Mouse (Mus musculus): ENCODE measurements around the gene Ugt1a6b. TPM values are rescaled to one million over a fixed set of nuclear protein-coding genes. Genes with fewer than 3 reads are reported as not detected.

Gene Ugt1a6b
- polyA plus RNA-seq, 1 experiment from 2014 or later = 2.0 TPM

DNA sequence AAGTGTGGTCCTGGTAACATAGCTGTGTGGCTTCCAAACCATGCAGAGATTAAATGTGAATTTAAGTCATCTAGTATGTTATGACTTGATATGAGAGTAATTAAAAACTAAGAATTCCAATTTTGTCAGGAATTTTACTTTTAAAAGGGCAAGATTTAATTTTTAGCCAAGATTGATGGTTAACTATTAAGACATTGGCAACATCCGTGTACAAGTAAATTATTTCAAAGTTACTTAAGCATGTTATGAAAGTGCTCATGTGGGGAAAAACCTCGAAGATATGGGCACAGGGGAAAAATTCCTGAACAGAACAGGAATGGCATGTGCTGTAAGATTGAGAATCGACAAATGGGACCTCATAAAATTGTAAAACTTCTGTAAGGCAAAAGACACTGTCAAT lies 94.4 kb downstream of the Ugt1a6b start:
- H3K9ac ChIP-seq (replicated peaks; ENCODE audit: low read depth, low read length) = no peak overlapping the region
- H3K36me3 ChIP-seq (ENCODE audit: control insufficient read depth, insufficient read depth, low read length) = no peaks in the 10 kb centered on the region
- H3K4me2 ChIP-seq (replicated peaks; ENCODE audit: low read depth, low read length) = no peak overlapping the region
- 76% methylated on average over 3 of the region's 3 CpGs for WGBS
- H3K4me1 ChIP-seq (ENCODE audit: control insufficient read depth, insufficient read depth, low read length) = no peaks in the 10 kb centered on the region
- no peaks in the 10 kb centered on the region for H3K9me3 ChIP-seq (ENCODE audit: control insufficient read depth, low read depth, low read length)
- ATAC-seq (ENCODE audit: insufficient number of reproducible peaks, insufficient read depth, low FRiP score, low read depth) = no peak
- no peaks in the 10 kb centered on the region for H3K27me3 ChIP-seq (ENCODE audit: control insufficient read depth, insufficient read depth, low read length)
- H3K4me3 ChIP-seq (ENCODE audit: low read depth, low read length) = no peak overlapping the region
- H3K27ac ChIP-seq (ENCODE audit: low read length) = no peak overlapping the region

DNA sequence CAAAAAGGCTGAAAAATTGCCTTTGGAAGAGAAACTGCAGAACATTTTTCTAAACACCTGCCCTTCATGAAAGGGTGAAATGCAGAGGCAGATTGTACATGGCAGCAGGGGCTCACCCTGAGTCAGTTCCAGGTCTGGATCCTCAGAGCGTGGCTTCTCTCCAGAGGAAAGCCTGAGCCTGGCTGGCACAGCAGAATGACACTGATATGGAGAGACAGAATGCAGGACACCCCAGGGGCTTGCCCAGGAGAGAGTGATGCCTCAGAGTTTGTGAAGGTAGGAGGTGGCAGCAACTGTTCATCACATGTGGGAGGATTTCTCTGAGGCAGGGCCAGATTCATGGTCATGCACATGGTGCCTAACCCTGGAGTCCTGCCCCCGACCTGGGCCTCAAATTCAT lies 96.9 kb downstream of the Ugt1a6b start:
- no peak overlapping the region for H3K9ac ChIP-seq (replicated peaks; ENCODE audit: low read depth, low read length)
- WGBS = 55% methylated on average over 2 of the region's 2 CpGs
- no peaks in the 10 kb centered on the region for H3K4me1 ChIP-seq (ENCODE audit: control insufficient read depth, insufficient read depth, low read length)
- no peaks in the 10 kb centered on the region; the same call in 1 of the 2 replicates for H3K9me3 ChIP-seq (ENCODE audit: control insufficient read depth, low read depth, low read length)
- ATAC-seq (ENCODE audit: insufficient number of reproducible peaks, insufficient read depth, low FRiP score, low read depth) = no peak
- no peaks in the 10 kb centered on the region for H3K27me3 ChIP-seq (ENCODE audit: control insufficient read depth, insufficient read depth, low read length)
- H3K36me3 ChIP-seq (ENCODE audit: control insufficient read depth, insufficient read depth, low read length) = no peaks in the 10 kb centered on the region
- no peak overlapping the region for H3K4me2 ChIP-seq (replicated peaks; ENCODE audit: low read depth, low read length)
- no peak overlapping the region for H3K27ac ChIP-seq (ENCODE audit: low read length)
- H3K4me3 ChIP-seq (ENCODE audit: low read depth, low read length) = no peak overlapping the region

DNA sequence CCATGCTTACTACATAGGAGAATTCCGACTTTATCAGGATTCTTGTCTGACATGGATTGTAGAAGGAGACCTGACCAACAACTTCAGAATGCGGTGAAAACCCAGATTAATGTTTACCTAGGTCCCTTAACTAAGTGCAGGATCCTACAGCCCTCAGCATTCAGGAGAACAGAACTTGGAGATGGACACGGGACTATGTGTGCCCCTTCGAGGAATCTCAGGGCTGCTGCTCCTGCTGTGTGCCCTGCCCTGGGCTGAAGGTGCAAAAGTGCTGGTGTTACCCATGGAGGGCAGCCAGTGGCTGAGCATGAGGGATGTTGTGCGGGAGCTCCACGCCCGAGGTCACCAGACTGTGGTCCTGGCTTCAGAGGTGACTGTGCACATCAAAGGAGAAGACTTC lies 97.4 kb downstream of the Ugt1a6b start, which contains the start of gene Ugt1a2:
Gene Ugt1a2, plus strand, starts transcription at position 146 of the 400 bp plus-strand sequence.
- WGBS = 66% methylated on average over 7 of the region's 7 CpGs
- no peaks in the 10 kb centered on the region for H3K4me1 ChIP-seq (ENCODE audit: control insufficient read depth, insufficient read depth, low read length)
- no peak within 1 kb of the TSS for H3K27ac ChIP-seq (ENCODE audit: low read length)
- H3K4me2 ChIP-seq (replicated peaks; ENCODE audit: low read depth, low read length) = no peak within 1 kb of the TSS
- no peaks in the 10 kb centered on the region for H3K36me3 ChIP-seq (ENCODE audit: control insufficient read depth, insufficient read depth, low read length)
- no peak within 1 kb of the TSS for H3K9ac ChIP-seq (replicated peaks; ENCODE audit: low read depth, low read length)
- H3K4me3 ChIP-seq (ENCODE audit: low read depth, low read length) = no peak within 1 kb of the TSS
- no peak for ATAC-seq (ENCODE audit: insufficient number of reproducible peaks, insufficient read depth, low FRiP score, low read depth)
- H3K9me3 ChIP-seq (ENCODE audit: control insufficient read depth, low read depth, low read length) = no peaks in the 10 kb centered on the region; the same call in 1 of the 2 replicates
- H3K27me3 ChIP-seq (ENCODE audit: control insufficient read depth, insufficient read depth, low read length) = no peaks in the 10 kb centered on the region

DNA sequence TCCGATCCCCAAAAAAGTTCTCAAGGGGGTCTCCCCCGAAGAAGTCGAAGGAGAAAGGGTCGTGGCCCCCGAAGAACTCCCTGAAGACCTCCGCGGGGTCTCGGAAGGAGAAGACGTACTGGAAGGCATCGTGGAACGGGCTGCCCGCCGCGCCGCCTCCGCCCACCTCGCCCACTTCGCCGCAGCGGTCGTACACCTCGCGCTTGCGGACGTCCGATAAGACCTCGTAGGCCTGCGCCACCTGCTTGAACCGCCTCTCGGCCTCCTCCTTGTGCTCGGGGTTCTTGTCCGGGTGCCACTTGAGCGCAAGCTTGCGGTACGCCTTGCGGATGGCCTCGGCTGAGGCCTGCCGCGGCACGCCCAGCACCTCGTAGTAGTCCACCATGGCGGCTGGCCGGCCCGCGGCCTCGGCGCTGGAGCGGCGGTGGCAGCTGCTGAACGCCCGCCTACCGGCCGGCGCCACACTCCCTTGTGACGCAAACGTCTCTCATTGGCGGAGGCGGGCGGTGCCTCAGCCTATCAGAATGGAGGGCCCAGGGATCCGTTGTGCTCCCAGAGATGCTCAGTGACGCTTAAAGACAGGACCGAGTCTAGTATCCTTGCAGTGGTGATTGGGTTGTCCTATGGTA lies 102.4 kb downstream of the Ugt1a6b start, which contains the start of gene Dnajb3:
Gene Dnajb3, minus strand, starts transcription at position 489 of the 629 bp plus-strand sequence.
- Histone ChIP-seq H3K9me3 (ENCODE audit: control insufficient read depth, low read depth, low read length) (no peaks in the 10 kb centered on the region; the same call in 1 of the 2 replicates), H3K27me3 (ENCODE audit: control insufficient read depth, insufficient read depth, low read length) (no peaks in the 10 kb centered on the region), H3K4me1 (ENCODE audit: control insufficient read depth, insufficient read depth, low read length) (no peaks in the 10 kb centered on the region), H3K4me2 (replicated peaks; ENCODE audit: low read depth, low read length) (peak within 1 kb of the TSS; percentile 58), H3K4me3 (ENCODE audit: low read depth, low read length) (peak within 1 kb of the TSS; percentile 38), H3K27ac (ENCODE audit: low read length) (no peak within 1 kb of the TSS), H3K9ac (replicated peaks; ENCODE audit: low read depth, low read length) (peak within 1 kb of the TSS; percentile 36; the same call in 1 of the 2 replicates), H3K36me3 (ENCODE audit: control insufficient read depth, insufficient read depth, low read length) (no peaks in the 10 kb centered on the region)
- peak; percentile 96 for ATAC-seq (ENCODE audit: insufficient number of reproducible peaks, insufficient read depth, low FRiP score, low read depth)
- 4% methylated on average over 62 of the region's 62 CpGs for whole genome bisulfite sequencing

DNA sequence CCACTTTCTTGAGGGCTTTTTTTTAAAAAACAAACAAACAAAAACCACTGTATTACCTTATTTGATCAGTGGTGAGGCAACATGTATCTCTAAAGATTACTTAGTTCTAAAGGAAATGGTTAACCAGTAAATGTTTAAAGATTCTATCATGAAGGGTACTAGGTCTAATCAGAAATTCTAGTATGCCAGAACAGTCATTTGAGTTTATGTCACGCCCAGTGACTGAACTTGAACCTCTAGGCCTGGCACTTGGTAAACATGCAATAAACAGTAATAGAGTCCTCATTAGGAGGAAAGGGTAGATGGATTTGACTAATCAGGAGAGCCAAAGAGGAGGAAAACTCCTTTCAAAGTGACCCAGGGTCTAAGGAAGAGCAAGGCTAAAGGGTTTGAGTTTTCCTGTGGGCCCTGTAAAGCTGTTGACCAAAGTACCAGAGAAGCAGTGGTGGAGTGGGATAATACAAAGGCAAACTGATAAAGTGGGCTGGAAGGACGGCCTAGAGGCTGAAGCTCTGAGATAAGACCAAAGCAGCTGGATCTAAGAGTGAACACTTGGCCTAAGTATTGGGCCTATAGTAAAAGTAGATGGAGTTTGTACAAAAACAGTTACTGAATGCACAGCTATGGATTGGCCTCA lies 103.9 kb downstream of the Ugt1a6b start:
- ATAC-seq (ENCODE audit: insufficient number of reproducible peaks, insufficient read depth, low FRiP score, low read depth) = peak; percentile 20; the same call in 1 of the 2 replicates
- Histone ChIP-seq H3K27me3 (ENCODE audit: control insufficient read depth, insufficient read depth, low read length) (no peaks in the 10 kb centered on the region), H3K9ac (replicated peaks; ENCODE audit: low read depth, low read length) (no peak overlapping the region), H3K27ac (ENCODE audit: low read length) (no peak overlapping the region), H3K36me3 (ENCODE audit: control insufficient read depth, insufficient read depth, low read length) (no peaks in the 10 kb centered on the region), H3K9me3 (ENCODE audit: control insufficient read depth, low read depth, low read length) (peaks cover 7% of the 10 kb centered on the region), H3K4me3 (ENCODE audit: low read depth, low read length) (no peak overlapping the region), H3K4me1 (ENCODE audit: control insufficient read depth, insufficient read depth, low read length) (no peaks in the 10 kb centered on the region), H3K4me2 (replicated peaks; ENCODE audit: low read depth, low read length) (no peak overlapping the region)
- WGBS = 68% methylated on average over 2 of the region's 2 CpGs

DNA sequence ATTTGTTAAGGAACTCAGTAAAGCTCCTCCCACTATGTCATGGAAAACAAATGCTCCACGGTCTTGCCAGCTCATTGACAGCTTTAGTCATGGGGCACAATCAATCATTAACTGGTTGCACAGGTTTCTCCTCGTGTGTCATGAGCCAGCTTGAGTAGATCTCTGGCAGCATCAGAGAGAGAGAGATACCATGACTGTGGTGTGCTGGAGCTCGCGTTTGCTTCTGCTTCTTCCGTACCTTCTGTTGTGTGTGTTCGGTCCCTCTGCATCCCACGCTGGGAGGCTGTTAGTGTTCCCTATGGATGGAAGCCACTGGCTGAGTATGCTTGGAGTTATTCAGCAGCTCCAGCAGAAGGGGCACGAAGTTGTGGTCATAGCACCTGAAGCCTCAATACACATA lies 108.8 kb downstream of the Ugt1a6b start, which contains the start of gene Ugt1a1:
Gene Ugt1a1, plus strand, starts transcription at position 148 of the 400 bp plus-strand sequence.
- Histone ChIP-seq H3K9me3 (ENCODE audit: control insufficient read depth, low read depth, low read length) (peaks cover 51% of the 10 kb centered on the region), H3K27me3 (ENCODE audit: control insufficient read depth, insufficient read depth, low read length) (no peaks in the 10 kb centered on the region), H3K9ac (replicated peaks; ENCODE audit: low read depth, low read length) (no peak within 1 kb of the TSS), H3K27ac (ENCODE audit: low read length) (no peak within 1 kb of the TSS), H3K36me3 (ENCODE audit: control insufficient read depth, insufficient read depth, low read length) (no peaks in the 10 kb centered on the region), H3K4me2 (replicated peaks; ENCODE audit: low read depth, low read length) (no peak within 1 kb of the TSS), H3K4me3 (ENCODE audit: low read depth, low read length) (no peak within 1 kb of the TSS), H3K4me1 (ENCODE audit: control insufficient read depth, insufficient read depth, low read length) (no peaks in the 10 kb centered on the region)
- peak; percentile 7; the same call in 1 of the 2 replicates for ATAC-seq (ENCODE audit: insufficient number of reproducible peaks, insufficient read depth, low FRiP score, low read depth)
- WGBS = 67% methylated on average over 8 of the region's 8 CpGs

DNA sequence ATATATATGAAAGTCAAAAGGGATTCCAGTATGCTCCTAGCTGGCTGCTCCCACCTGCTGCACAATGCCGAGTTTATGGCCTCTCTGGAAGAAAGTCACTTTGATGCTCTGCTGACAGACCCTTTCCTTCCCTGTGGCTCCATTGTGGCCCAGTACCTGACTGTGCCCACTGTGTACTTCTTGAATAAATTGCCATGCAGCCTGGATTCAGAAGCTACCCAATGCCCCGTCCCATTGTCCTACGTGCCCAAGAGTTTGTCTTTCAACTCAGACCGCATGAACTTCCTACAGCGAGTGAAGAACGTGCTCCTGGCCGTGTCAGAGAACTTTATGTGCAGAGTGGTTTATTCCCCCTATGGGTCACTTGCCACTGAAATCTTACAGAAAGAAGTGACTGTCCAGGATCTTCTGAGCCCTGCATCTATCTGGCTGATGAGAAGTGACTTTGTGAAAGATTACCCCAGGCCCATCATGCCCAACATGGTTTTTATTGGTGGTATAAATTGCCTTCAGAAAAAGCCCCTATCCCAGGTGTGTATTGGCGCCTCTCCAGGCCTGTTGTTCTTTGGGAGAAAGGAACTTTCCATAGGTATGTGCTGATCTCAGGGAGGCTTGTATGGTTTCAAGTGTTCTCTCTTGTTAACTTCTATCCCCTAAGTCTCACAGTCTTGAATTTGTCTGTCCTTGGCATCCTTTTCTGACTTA lies 109.4 kb downstream of the Ugt1a6b start:
- no peak for ATAC-seq (ENCODE audit: insufficient number of reproducible peaks, insufficient read depth, low FRiP score, low read depth)
- Histone ChIP-seq H3K4me3 (ENCODE audit: low read depth, low read length) (no peak overlapping the region), H3K9ac (replicated peaks; ENCODE audit: low read depth, low read length) (no peak overlapping the region), H3K27me3 (ENCODE audit: control insufficient read depth, insufficient read depth, low read length) (no peaks in the 10 kb centered on the region), H3K36me3 (ENCODE audit: control insufficient read depth, insufficient read depth, low read length) (no peaks in the 10 kb centered on the region), H3K4me1 (ENCODE audit: control insufficient read depth, insufficient read depth, low read length) (no peaks in the 10 kb centered on the region), H3K9me3 (ENCODE audit: control insufficient read depth, low read depth, low read length) (peaks cover 58% of the 10 kb centered on the region), H3K4me2 (replicated peaks; ENCODE audit: low read depth, low read length) (no peak overlapping the region), H3K27ac (ENCODE audit: low read length) (no peak overlapping the region)
- 61% methylated on average over 8 of the region's 8 CpGs for whole genome bisulfite sequencing

DNA sequence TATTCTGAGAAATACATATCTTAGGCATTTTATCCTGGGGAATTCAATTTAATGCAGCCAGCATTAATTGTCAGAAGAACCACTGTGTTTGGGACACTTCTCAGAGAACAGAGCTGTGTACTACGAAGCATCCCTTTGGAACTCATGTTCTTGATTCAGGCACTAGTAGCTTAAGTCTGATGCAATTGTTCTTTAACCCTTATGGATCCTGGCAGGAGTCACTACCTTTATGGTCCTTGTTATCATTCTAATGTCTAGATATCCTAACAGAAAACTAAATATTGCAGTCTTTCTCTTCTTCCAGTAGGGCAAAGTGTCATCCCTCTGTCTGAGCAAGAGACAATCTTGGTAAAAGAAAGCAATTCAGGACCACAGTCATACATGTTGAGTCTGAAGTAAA lies 110.0 kb downstream of the Ugt1a6b start:
- H3K4me3 ChIP-seq (ENCODE audit: low read depth, low read length) = no peak overlapping the region
- peaks cover 60% of the 10 kb centered on the region for H3K9me3 ChIP-seq (ENCODE audit: control insufficient read depth, low read depth, low read length)
- no peaks in the 10 kb centered on the region for H3K36me3 ChIP-seq (ENCODE audit: control insufficient read depth, insufficient read depth, low read length)
- H3K27ac ChIP-seq (ENCODE audit: low read length) = no peak overlapping the region
- no peaks in the 10 kb centered on the region for H3K4me1 ChIP-seq (ENCODE audit: control insufficient read depth, insufficient read depth, low read length)
- H3K9ac ChIP-seq (replicated peaks; ENCODE audit: low read depth, low read length) = no peak overlapping the region
- H3K4me2 ChIP-seq (replicated peaks; ENCODE audit: low read depth, low read length) = no peak overlapping the region
- WGBS = 73% methylated on average over 1 of the region's 1 CpGs
- ATAC-seq (ENCODE audit: insufficient number of reproducible peaks, insufficient read depth, low FRiP score, low read depth) = no peak
- H3K27me3 ChIP-seq (ENCODE audit: control insufficient read depth, insufficient read depth, low read length) = no peaks in the 10 kb centered on the region
